Mouse (Mus musculus): ENCODE measurements around the gene Arl4d.
A peak's percentile ranks its signal among the peaks of the same experiment; 100 is the strongest.

GRCm38 (mm10) chr11:101658751-101659558 is 6.4 kb upstream of the Arl4d start:
- TF ChIP-seq MYC (IDR thresholded peaks at IDR 0.05; ENCODE audit: low read depth, low read length) (peak; percentile 73; the same call in 1 of the 2 replicates), JUN (IDR thresholded peaks at IDR 0.05; ENCODE audit: insufficient read depth, low read depth, low read length) (no peak), MAX (IDR thresholded peaks at IDR 0.05; ENCODE audit: low read length) (peak; percentile 4; the same call in 1 of the 2 replicates), CTCF (conservative IDR thresholded peaks at IDR 0.05 in 1 of 2, IDR thresholded peaks at IDR 0.05 in 1 of 2; ENCODE audit: low read depth in 2 of 2, low read length in 2 of 2) (peak; percentile 46 to 97)

Measured in CH12.LX (cell line).